Mouse (Mus musculus): ENCODE measurements around the gene Slc33a1. TPM values are rescaled to one million over a fixed set of nuclear protein-coding genes. Genes with fewer than 3 reads are reported as not detected.

Slc33a1 gene
- polyA plus RNA-seq, 1 experiment from 2014 or later = 13.6 TPM

DNA sequence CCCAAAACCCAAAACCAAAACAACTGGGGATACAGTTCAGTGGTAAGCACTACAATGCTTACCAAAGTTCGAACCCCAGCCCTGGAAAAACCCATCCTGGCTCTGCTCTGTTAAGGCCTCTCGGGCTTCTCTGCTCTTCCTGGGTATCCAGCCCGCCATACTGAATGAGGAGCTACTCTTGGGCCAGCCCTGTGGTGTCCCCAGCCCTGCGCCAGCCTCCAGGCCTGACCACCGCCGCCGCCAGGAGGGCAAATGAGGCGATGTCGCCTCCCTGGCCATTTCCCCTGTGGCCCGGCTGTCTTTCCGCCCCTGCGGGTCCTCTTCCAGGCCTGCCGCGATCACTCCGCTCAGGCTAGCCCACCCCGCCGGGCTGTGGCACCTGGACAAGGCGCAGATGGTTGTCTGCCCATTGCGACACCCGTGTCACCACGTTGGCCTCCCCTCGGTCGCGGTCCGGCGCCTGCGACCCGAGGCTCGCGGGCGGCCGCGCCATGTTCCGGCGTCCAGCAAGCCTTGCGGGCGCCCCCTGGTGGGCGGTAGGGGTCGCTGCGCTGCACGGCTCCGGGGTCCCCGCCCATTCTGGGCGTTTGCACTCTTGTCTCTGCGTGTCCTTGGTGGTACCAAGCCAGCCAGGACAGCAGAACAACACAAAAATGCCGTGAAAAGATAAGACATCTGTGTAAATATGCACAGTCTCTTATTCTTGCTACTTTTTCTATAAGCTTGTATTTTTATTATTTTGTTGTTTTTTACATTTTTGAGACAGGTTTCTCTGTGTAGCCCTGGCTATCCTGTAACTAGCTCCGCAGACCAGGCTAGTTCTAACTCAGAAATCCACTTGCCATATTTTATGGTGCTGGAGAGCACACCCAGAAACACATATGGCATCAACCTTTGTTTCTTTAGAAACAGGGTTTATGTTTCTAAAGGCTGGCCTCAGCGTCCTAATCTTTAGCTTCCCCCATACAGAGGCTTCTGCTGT is 35.4 kb downstream of the Slc33a1 start, which contains the start of gene E130311K13Rik:
E130311K13Rik (minus strand) TSS at position 595 of the 982 bp plus-strand sequence.
- H3K4me1 ChIP-seq = peaks cover 6% of the 10 kb centered on the region
- peak within 1 kb of the TSS; percentile 75 for H3K4me3 ChIP-seq
- H3K27ac ChIP-seq = peak within 1 kb of the TSS; percentile 98
- H3K36me3 ChIP-seq = no peaks in the 10 kb centered on the region
- DNase-seq (ENCODE audit: low spot score) = peak; percentile 93
- H3K9me3 ChIP-seq (replicated peaks) = no peaks in the 10 kb centered on the region
- no peaks in the 10 kb centered on the region for H3K27me3 ChIP-seq (ENCODE audit: low read depth, poor library complexity, severe bottlenecking)
- WGBS = 6% methylated on average over 48 of the region's 48 CpGs

GRCm38 (mm10) chr3:63919634-63920033 is 44.9 kb downstream of the Slc33a1 start:
- Histone ChIP-seq H3K36me3 (no peaks in the 10 kb centered on the region), H3K4me1 (no peaks in the 10 kb centered on the region), H3K4me3 (no peak overlapping the region), H3K27me3 (ENCODE audit: low read depth, poor library complexity, severe bottlenecking) (no peaks in the 10 kb centered on the region), H3K27ac (no peak overlapping the region), H3K9me3 (replicated peaks) (no peaks in the 10 kb centered on the region)
- 67% methylated on average over 3 of the region's 3 CpGs for WGBS
- DNase-seq (ENCODE audit: low spot score) = peak; percentile 37

DNA sequence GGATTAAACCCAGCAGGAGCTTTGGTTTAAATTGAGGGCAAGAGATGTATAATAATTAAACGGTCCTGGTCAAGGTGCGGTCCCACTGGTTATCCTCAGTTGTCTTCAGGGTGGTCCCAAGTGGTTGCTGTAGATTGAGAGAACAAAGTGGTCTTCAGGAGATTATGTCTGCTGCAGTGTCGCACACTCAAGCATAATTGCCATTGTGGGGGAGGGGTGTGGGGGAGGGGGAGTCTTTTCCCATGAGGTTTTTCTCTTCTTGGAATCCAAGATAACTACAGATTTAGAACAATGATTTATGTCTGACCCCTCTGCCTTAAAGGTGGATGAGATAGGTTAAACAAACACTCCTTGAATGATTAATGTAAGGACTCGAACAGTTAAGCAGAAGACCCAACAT is 54.3 kb downstream of the Slc33a1 start:
- 60% methylated on average over 4 of the region's 4 CpGs for WGBS
- Histone ChIP-seq H3K9me3 (replicated peaks) (no peaks in the 10 kb centered on the region), H3K27ac (no peak overlapping the region), H3K4me3 (no peak overlapping the region), H3K4me1 (peaks cover under 1% of the 10 kb centered on the region), H3K27me3 (ENCODE audit: low read depth, poor library complexity, severe bottlenecking) (peaks cover 2% of the 10 kb centered on the region), H3K36me3 (no peaks in the 10 kb centered on the region)
- DNase-seq (ENCODE audit: low spot score) = no peak

DNA sequence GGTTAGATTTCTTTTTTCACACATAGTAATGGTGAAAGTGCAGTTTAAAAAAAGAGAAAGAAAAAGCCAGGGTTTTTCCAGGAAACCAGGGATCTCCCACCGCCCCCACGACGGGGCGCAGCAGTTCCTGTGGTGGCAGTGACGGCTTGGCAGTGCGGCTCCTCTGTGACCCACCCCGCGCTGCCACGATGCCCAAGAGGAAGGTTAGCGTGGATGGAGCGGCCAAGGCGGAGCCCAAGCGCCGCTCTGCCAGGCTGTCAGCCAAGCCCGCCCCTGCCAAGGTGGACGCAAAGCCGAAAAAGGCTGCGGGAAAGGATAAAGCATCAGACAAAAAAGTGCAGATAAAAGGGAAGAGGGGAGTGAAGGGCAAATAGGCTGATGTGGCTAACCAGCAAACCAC is 59.3 kb downstream of the Slc33a1 start:
- no peaks in the 10 kb centered on the region for H3K9me3 ChIP-seq (replicated peaks)
- H3K4me3 ChIP-seq = peak overlapping the region; percentile 46
- H3K27ac ChIP-seq = no peak overlapping the region
- WGBS = 5% methylated on average over 18 of the region's 18 CpGs
- H3K4me1 ChIP-seq = peaks cover 6% of the 10 kb centered on the region
- DNase-seq (ENCODE audit: low spot score) = peak; percentile 35
- peaks cover 12% of the 10 kb centered on the region for H3K27me3 ChIP-seq (ENCODE audit: low read depth, poor library complexity, severe bottlenecking)
- no peaks in the 10 kb centered on the region for H3K36me3 ChIP-seq

- WGBS = 91% methylated on average over 2 of the region's 2 CpGs
- DNase-seq (ENCODE audit: low spot score) = no peak
- Histone ChIP-seq H3K36me3 (no peaks in the 10 kb centered on the region), H3K4me1 (peaks cover 16% of the 10 kb centered on the region), H3K9me3 (replicated peaks) (no peaks in the 10 kb centered on the region), H3K4me3 (no peak overlapping the region), H3K27me3 (ENCODE audit: low read depth, poor library complexity, severe bottlenecking) (peaks cover 12% of the 10 kb centered on the region), H3K27ac (no peak overlapping the region)
Measured at GRCm38 (mm10) chr3:63904157-63904556, 60.4 kb downstream of the Slc33a1 start.

- H3K9me3 ChIP-seq (replicated peaks) = no peaks in the 10 kb centered on the region
- H3K27me3 ChIP-seq (ENCODE audit: low read depth, poor library complexity, severe bottlenecking) = peaks cover 7% of the 10 kb centered on the region
- H3K27ac ChIP-seq = no peak overlapping the region
- H3K4me3 ChIP-seq = peak overlapping the region; percentile 79
- peaks cover 22% of the 10 kb centered on the region for H3K4me1 ChIP-seq
- peak; percentile 48 for DNase-seq (ENCODE audit: low spot score)
- WGBS = 1% methylated on average over 12 of the region's 12 CpGs
- no peaks in the 10 kb centered on the region for H3K36me3 ChIP-seq
Measured at GRCm38 (mm10) chr3:63900021-63900571, 64.5 kb downstream of the Slc33a1 start.

DNA sequence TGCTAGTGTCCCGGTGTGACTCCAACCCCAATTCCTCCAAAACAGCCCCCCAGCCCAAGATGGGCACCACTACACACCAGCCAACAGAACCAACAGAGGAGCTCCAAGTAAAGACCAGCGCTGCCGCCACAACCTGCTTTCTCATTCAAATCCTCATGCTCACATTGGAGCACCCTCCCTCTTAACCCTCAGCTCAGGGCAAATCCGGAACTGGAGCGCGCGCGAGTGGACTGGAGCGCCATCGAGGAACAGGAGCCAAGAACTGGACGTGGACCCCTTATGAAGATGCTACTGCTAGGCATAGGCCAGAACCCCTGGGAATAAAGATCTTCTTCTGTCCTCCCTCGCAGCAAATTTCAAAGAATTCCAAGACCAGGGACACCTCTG is 65.3 kb downstream of the Slc33a1 start, which contains the start of gene Plch1:
Plch1 (minus strand) TSS at position 164 of the 387 bp plus-strand sequence.
- Histone ChIP-seq H3K27me3 (ENCODE audit: low read depth, poor library complexity, severe bottlenecking) (0 out of 2 replicates have a peak, but pooled peaks cover 2% of the 10 kb centered on the region), H3K27ac (peak within 1 kb of the TSS; percentile 75), H3K4me3 (peak within 1 kb of the TSS; percentile 79), H3K4me1 (peaks cover 22% of the 10 kb centered on the region), H3K36me3 (no peaks in the 10 kb centered on the region), H3K9me3 (replicated peaks) (no peaks in the 10 kb centered on the region)
- DNase-seq (ENCODE audit: low spot score) = peak; percentile 83
- under 1% methylated on average over 12 of the region's 12 CpGs for WGBS

- WGBS = under 1% methylated on average over 41 of the region's 41 CpGs
- no peaks in the 10 kb centered on the region for H3K27me3 ChIP-seq (ENCODE audit: low read depth, poor library complexity, severe bottlenecking)
- DNase-seq (ENCODE audit: low spot score) = peak; percentile 89
- peaks cover 22% of the 10 kb centered on the region for H3K4me1 ChIP-seq
- peak overlapping the region; percentile 75 for H3K27ac ChIP-seq
- H3K4me3 ChIP-seq = peak overlapping the region; percentile 79
- H3K36me3 ChIP-seq = no peaks in the 10 kb centered on the region
- H3K9me3 ChIP-seq (replicated peaks) = no peaks in the 10 kb centered on the region
Measured at GRCm38 (mm10) chr3:63898581-63899308, 65.8 kb downstream of the Slc33a1 start.

DNA sequence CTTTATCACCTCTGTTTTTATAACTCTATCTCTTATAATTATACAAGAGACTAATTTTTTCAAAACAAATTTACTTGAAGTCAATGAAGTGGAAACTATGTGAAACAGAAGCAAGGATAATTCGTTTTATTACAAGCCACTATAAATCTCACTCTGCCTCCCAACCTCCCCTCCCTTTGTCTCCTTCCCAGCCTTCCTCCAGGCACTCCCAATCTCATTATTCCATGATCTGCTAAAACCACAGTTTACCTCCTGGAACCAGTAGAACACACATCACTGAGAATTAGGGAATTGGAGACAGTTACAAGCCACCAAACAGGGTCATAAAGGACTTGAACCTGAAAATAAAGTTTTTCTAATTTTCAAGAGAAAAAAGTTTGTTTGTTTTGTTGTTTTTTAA is 67.4 kb downstream of the Slc33a1 start:
- Histone ChIP-seq H3K9me3 (replicated peaks) (no peaks in the 10 kb centered on the region), H3K27ac (no peak overlapping the region), H3K4me3 (no peak overlapping the region), H3K4me1 (peaks cover 22% of the 10 kb centered on the region), H3K36me3 (no peaks in the 10 kb centered on the region), H3K27me3 (ENCODE audit: low read depth, poor library complexity, severe bottlenecking) (no peaks in the 10 kb centered on the region)
- no peak for DNase-seq (ENCODE audit: low spot score)
- 15% methylated on average over 1 of the region's 1 CpGs for WGBS

- no peak for DNase-seq (ENCODE audit: low spot score)
- Histone ChIP-seq H3K27ac (no peak overlapping the region), H3K4me1 (peaks cover 22% of the 10 kb centered on the region), H3K27me3 (ENCODE audit: low read depth, poor library complexity, severe bottlenecking) (no peaks in the 10 kb centered on the region), H3K4me3 (no peak overlapping the region), H3K9me3 (replicated peaks) (no peaks in the 10 kb centered on the region), H3K36me3 (no peaks in the 10 kb centered on the region)
- WGBS = 86% methylated on average over 4 of the region's 4 CpGs
Measured at GRCm38 (mm10) chr3:63896303-63896702, 68.3 kb downstream of the Slc33a1 start.

GRCm38 (mm10) chr3:63895786-63896185 is 68.8 kb downstream of the Slc33a1 start:
- 60% methylated on average over 2 of the region's 2 CpGs for WGBS
- DNase-seq (ENCODE audit: low spot score) = no peak
- Histone ChIP-seq H3K27ac (no peak overlapping the region), H3K4me3 (no peak overlapping the region), H3K9me3 (replicated peaks) (no peaks in the 10 kb centered on the region), H3K27me3 (ENCODE audit: low read depth, poor library complexity, severe bottlenecking) (no peaks in the 10 kb centered on the region), H3K4me1 (peaks cover 22% of the 10 kb centered on the region), H3K36me3 (no peaks in the 10 kb centered on the region)

GRCm38 (mm10) chr3:63893677-63894076 is 70.9 kb downstream of the Slc33a1 start:
- H3K27ac ChIP-seq = no peak overlapping the region
- DNase-seq (ENCODE audit: low spot score) = no peak
- no peaks in the 10 kb centered on the region for H3K9me3 ChIP-seq (replicated peaks)
- H3K4me1 ChIP-seq = peaks cover 5% of the 10 kb centered on the region; the same call in 1 of the 2 replicates
- H3K27me3 ChIP-seq (ENCODE audit: low read depth, poor library complexity, severe bottlenecking) = no peaks in the 10 kb centered on the region
- 57% methylated on average over 7 of the region's 7 CpGs for WGBS
- no peak overlapping the region for H3K4me3 ChIP-seq
- no peaks in the 10 kb centered on the region for H3K36me3 ChIP-seq
